ENCODE assay signal across 27 mouse cellular contexts in the genomic region with DNA sequence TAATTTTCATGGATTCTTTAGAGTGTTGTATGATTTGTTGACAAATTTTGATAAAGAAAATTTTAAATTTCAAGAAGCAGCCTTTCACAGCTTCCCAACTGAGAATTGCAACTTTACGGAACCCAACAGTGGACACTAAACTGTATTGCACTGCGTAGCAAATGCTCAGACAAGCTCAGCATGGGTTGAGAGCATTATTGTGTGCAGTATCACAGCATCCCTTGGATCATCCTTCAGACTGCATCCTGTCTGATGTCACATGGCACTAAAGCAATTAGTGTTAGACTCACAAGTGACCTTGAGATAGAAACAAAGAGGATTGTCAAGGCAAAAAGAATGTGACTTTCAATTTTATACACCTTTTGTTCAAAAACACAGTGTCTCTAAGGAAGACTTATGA.
"Had no signal": no experiment of that assay in that cellular context is flagged by ENCODE, and none has a peak within 500 bp of the region (broad histone marks: within the 10 kb centered on the region; RNA-seq: fewer than 3 reads in every experiment).

No protein-coding gene starts in this region.

- H3K9me3 ChIP-seq: heart, embryonic 13.5 days; heart, embryonic 15.5 days; hindbrain, embryonic 10.5 days; hindbrain, embryonic 12.5 days; intestine, embryonic 15.5 days; limb, embryonic 10.5 days; limb, embryonic 12.5 days had no signal

- DNase-seq: gastrocnemius, adult 2 months; gastrocnemius, postnatal 10 days; gastrocnemius, postnatal 25 days; heart, adult 2 months; heart, postnatal 14 days; heart, postnatal 4 days; kidney, adult 18-20 months; kidney, adult 8-10 months; kidney, postnatal 10 days; kidney, postnatal 25 days; kidney, postnatal 4 days; liver had no signal

- ATAC-seq: hindbrain, embryonic 16.5 days; inflammation-experienced regulatory T-cells, adult 6 months; intestine, embryonic 15.5 days; intestine, postnatal 0 days had no signal

- H3K27ac ChIP-seq: gastrocnemius, adult 2 months; heart, adult 2 months; heart, embryonic 13.5 days; heart, embryonic 15.5 days; hindbrain, embryonic 10.5 days; hindbrain, embryonic 12.5 days; hindbrain, embryonic 14.5 days; intestine, embryonic 15.5 days; layer of hippocampus, adult 2 months; left cerebral cortex, adult 2 months; limb, embryonic 10.5 days; limb, embryonic 12.5 days had no signal

- H3K4me3 ChIP-seq: gastrocnemius, adult 2 months; heart, adult 2 months; heart, embryonic 13.5 days; heart, embryonic 15.5 days; hindbrain, embryonic 10.5 days; hindbrain, embryonic 12.5 days; intestine, embryonic 15.5 days; layer of hippocampus, adult 2 months; left cerebral cortex, adult 2 months; limb, embryonic 10.5 days; limb, embryonic 12.5 days had no signal

- H3K9ac ChIP-seq: heart, embryonic 13.5 days; heart, embryonic 15.5 days; hindbrain, embryonic 12.5 days; hindbrain, embryonic 14.5 days; intestine, embryonic 15.5 days; limb, embryonic 12.5 days had no signal

- H3K36me3 ChIP-seq: heart, embryonic 13.5 days; heart, embryonic 15.5 days; hindbrain, embryonic 10.5 days; hindbrain, embryonic 12.5 days; intestine, embryonic 15.5 days; limb, embryonic 10.5 days; limb, embryonic 12.5 days had no signal

- H3K4me2 ChIP-seq: heart, embryonic 11.5 days; heart, embryonic 13.5 days; heart, embryonic 15.5 days; hindbrain, embryonic 12.5 days; hindbrain, embryonic 14.5 days; intestine, embryonic 15.5 days; limb, embryonic 12.5 days; liver, embryonic 11.5 days had no signal

- H3K27me3 ChIP-seq: heart, embryonic 13.5 days; heart, embryonic 15.5 days; hindbrain, embryonic 12.5 days; intestine, embryonic 15.5 days; limb, embryonic 12.5 days had no signal

- H3K4me1 ChIP-seq: hindbrain, embryonic 10.5 days; hindbrain, embryonic 12.5 days; intestine, embryonic 15.5 days; limb, embryonic 10.5 days; limb, embryonic 12.5 days had no signal
